Mouse (Mus musculus) embryonic fibroblast, embryonic 13.5 days (primary cell): Measurements from ENCODE around the gene Daam1.

Experiments
- CTCF ChIP-seq: IDR thresholded peaks from 2 replicates; pipeline ENCODE4 v1.5.1; 2011; ENCODE audit warnings: mild to moderate bottlenecking, control low read depth, low read length, moderate library complexity, borderline replicate concordance; ENCODE audit not compliant: insufficient read depth
- POLR2A ChIP-seq: IDR thresholded peaks from 2 replicates; pipeline ENCODE4 v1.6.1; 2011; ENCODE audit warnings: low read depth, mild to moderate bottlenecking, control low read depth, low read length, moderate library complexity

GRCm38 (mm10) chr12:71837576-71837975 is 6.7 kb downstream of the Daam1 start:
- TF ChIP-seq CTCF (no peak), POLR2A (no peak)
